In genomic region chr19:28677728-28678438, GRCm38 (mm10) we compare ENCODE assay signal across 8 mouse cellular contexts. TPM values are rescaled to one million over a fixed set of nuclear protein-coding genes. Genes with fewer than 3 reads are reported as not detected.
DNase-seq lines count a peak whose midpoint lies in the region; ATAC-seq lines count a peak whose summit lies in the region.

No protein-coding gene starts in this region.

- DNase-seq in right cerebral cortex, postnatal 14 days, result peak; percentile 28
- DNase-seq in right cerebral cortex, postnatal 36 days (ENCODE audit: low spot score in 2 of 2), result no peak
- DNase-seq in embryonic facial prominence, embryonic 14.5 days (ENCODE audit: low spot score), result no peak
- DNase-seq in kidney, postnatal 25 days, result peak; percentile 80 to 87
- DNase-seq in layer of hippocampus, adult 18-20 months (ENCODE audit: low spot score in 2 of 2), result no peak

- peaks cover 12% of the 10 kb centered on the region for H3K4me1 ChIP-seq in embryonic facial prominence, embryonic 14.5 days (ENCODE audit: control insufficient read depth, insufficient read depth, low read length)
- H3K4me1 ChIP-seq in heart, embryonic 16.5 days (ENCODE audit: control insufficient read depth, insufficient read depth, low read length), result peaks cover 9% of the 10 kb centered on the region
- H3K4me1 ChIP-seq in megakaryocyte, embryonic 14.5 days, result peaks cover 27% of the 10 kb centered on the region
- peaks cover 9% of the 10 kb centered on the region; the same call in 1 of the 2 replicates for H3K4me1 ChIP-seq in stomach, embryonic 15.5 days

- no peaks in the 10 kb centered on the region for H3K9me3 ChIP-seq in embryonic facial prominence, embryonic 14.5 days (ENCODE audit: control insufficient read depth, low read length)
- H3K9me3 ChIP-seq in heart, embryonic 16.5 days (replicated peaks; ENCODE audit: control insufficient read depth, low read length), result no peaks in the 10 kb centered on the region
- no peaks in the 10 kb centered on the region for H3K9me3 ChIP-seq in megakaryocyte, embryonic 14.5 days
- no peaks in the 10 kb centered on the region for H3K9me3 ChIP-seq in stomach, embryonic 15.5 days

- no peaks in the 10 kb centered on the region for H3K36me3 ChIP-seq in embryonic facial prominence, embryonic 14.5 days (ENCODE audit: control insufficient read depth, insufficient read depth, low read length)
- H3K36me3 ChIP-seq in heart, embryonic 16.5 days (ENCODE audit: control insufficient read depth, insufficient read depth), result no peaks in the 10 kb centered on the region
- no peaks in the 10 kb centered on the region for H3K36me3 ChIP-seq in megakaryocyte, embryonic 14.5 days (replicated peaks; ENCODE audit: low read length)
- no peaks in the 10 kb centered on the region for H3K36me3 ChIP-seq in stomach, embryonic 15.5 days

- peak overlapping the region; percentile 74 for H3K9ac ChIP-seq in embryonic facial prominence, embryonic 14.5 days (ENCODE audit: low read depth, low read length)
- H3K9ac ChIP-seq in heart, embryonic 16.5 days (ENCODE audit: low read length), result peak overlapping the region; percentile 74
- 0 out of 2 replicates have a peak overlapping the region, but pooled peaks have one; percentile 29 for H3K9ac ChIP-seq in stomach, embryonic 15.5 days

- H3K27me3 ChIP-seq in embryonic facial prominence, embryonic 14.5 days (replicated peaks; ENCODE audit: control insufficient read depth, insufficient read depth, low read length), result peaks cover 13% of the 10 kb centered on the region
- H3K27me3 ChIP-seq in heart, embryonic 16.5 days (ENCODE audit: control insufficient read depth, insufficient read depth, low read length), result peaks cover 13% of the 10 kb centered on the region
- peaks cover 64% of the 10 kb centered on the region for H3K27me3 ChIP-seq in megakaryocyte, embryonic 14.5 days (replicated peaks)
- H3K27me3 ChIP-seq in stomach, embryonic 15.5 days (replicated peaks), result 0 out of 2 replicates have a peak, but pooled peaks cover 7% of the 10 kb centered on the region

- WGBS in embryonic facial prominence, embryonic 14.5 days, result 2% methylated on average over 17 of the region's 32 CpGs
- WGBS in heart, embryonic 16.5 days, result under 1% methylated on average over 32 of the region's 32 CpGs
- 2% methylated on average over 32 of the region's 32 CpGs for WGBS in stomach, embryonic 15.5 days

- peak overlapping the region; percentile 72 for H3K4me3 ChIP-seq in embryonic facial prominence, embryonic 14.5 days (ENCODE audit: low read depth, low read length)
- H3K4me3 ChIP-seq in heart, embryonic 16.5 days (ENCODE audit: low read length), result peak overlapping the region; percentile 74
- peak overlapping the region; percentile 92 for H3K4me3 ChIP-seq in megakaryocyte, embryonic 14.5 days (replicated peaks)
- peak overlapping the region; percentile 56 for H3K4me3 ChIP-seq in stomach, embryonic 15.5 days (replicated peaks)

- no peak overlapping the region for H3K27ac ChIP-seq in embryonic facial prominence, embryonic 14.5 days (replicated peaks; ENCODE audit: low read depth, low read length)
- no peak overlapping the region for H3K27ac ChIP-seq in heart, embryonic 16.5 days (ENCODE audit: low read length)
- H3K27ac ChIP-seq in stomach, embryonic 15.5 days, result no peak overlapping the region

- ATAC-seq in embryonic facial prominence, embryonic 14.5 days (ENCODE audit: low read depth), result no peak
- 0 out of 2 replicates have a peak, but pooled peaks have one; percentile 13 for ATAC-seq in heart, embryonic 16.5 days (replicated peaks; ENCODE audit: extremely low read depth, insufficient read depth, low FRiP score)
- 0 out of 2 replicates have a peak, but pooled peaks have one; percentile 40 for ATAC-seq in stomach, embryonic 15.5 days (ENCODE audit: insufficient read depth, low FRiP score, low read depth)

- peak overlapping the region; percentile 99 for H3K4me2 ChIP-seq in embryonic facial prominence, embryonic 14.5 days (ENCODE audit: low read depth, low read length)
- peak overlapping the region; percentile 100 for H3K4me2 ChIP-seq in heart, embryonic 16.5 days (ENCODE audit: low read depth, low read length)
- H3K4me2 ChIP-seq in stomach, embryonic 15.5 days, result peak overlapping the region; percentile 94

RNA-seq across cellular contexts. Expression of gene Glis3, which starts 2.0 kb away (rescaled TPM):
- polyA plus RNA-seq in embryonic facial prominence, embryonic 14.5 days (2014; fragmentation: Nextera tagmentation; extraction: Ambion mirVana), result 3.8 and 6.0 TPM in 2 replicates
- polyA plus RNA-seq in heart, embryonic 16.5 days (2015; fragmentation: Nextera tagmentation; extraction: Ambion mirVana), result 1.3 and 1.7 TPM in 2 replicates
- 0.06 TPM in 1 of 2 replicates, not detected in the other for polyA plus RNA-seq in megakaryocyte, embryonic 14.5 days (2012; ENCODE audit: insufficient read depth, low replicate concordance)
- polyA plus RNA-seq in stomach, embryonic 15.5 days (2015; fragmentation: Nextera tagmentation; extraction: Ambion mirVana), result 2.9 and 4.4 TPM in 2 replicates
- 10 to 100 TPM; 25.0 to 30.6 TPM for total RNA-seq in layer of hippocampus, adult 18-20 months (2021)

Comparison
In these comparisons a context has a peak if more than half of its experiments do, and no peak if none do; other contexts are left out.
1. DNase-seq: peak in right cerebral cortex, postnatal 14 days (single experiment) and kidney, postnatal 25 days (2 of 2); none in right cerebral cortex, postnatal 36 days (0 of 2), embryonic facial prominence, embryonic 14.5 days (single experiment) and layer of hippocampus, adult 18-20 months (0 of 2).
2. Peak in every context shown above with its lines, with median percentiles within 50 percentile points of each other: H3K4me2 ChIP-seq, H3K4me3 ChIP-seq and H3K9ac ChIP-seq.